In genomic region chr14:110021812-110022211, GRCm38 (mm10) we compare ENCODE assay signal across 21 mouse cellular contexts.
"Had no signal": no experiment of that assay in that cellular context is flagged by ENCODE, and none has a peak within 500 bp of the region (broad histone marks: within the 10 kb centered on the region; RNA-seq: fewer than 3 reads in every experiment).

No protein-coding gene starts in this region.

- H3K4me3 ChIP-seq: heart, adult 2 months; heart, embryonic 13.5 days; heart, embryonic 15.5 days; hindbrain, embryonic 10.5 days; hindbrain, embryonic 12.5 days; intestine, embryonic 15.5 days; limb, embryonic 13.5 days; limb, embryonic 15.5 days; liver, embryonic 12.5 days had no signal

- H3K27me3 ChIP-seq: heart, embryonic 13.5 days; heart, embryonic 15.5 days; hindbrain, embryonic 12.5 days; intestine, embryonic 15.5 days; limb, embryonic 13.5 days; limb, embryonic 15.5 days; liver, embryonic 12.5 days had no signal

- DNase-seq: gastrocnemius, postnatal 25 days; heart, adult 11 months; heart, adult 2 months; heart, postnatal 14 days; heart, postnatal 36 days; kidney, adult 18-20 months; kidney, adult 8-10 months; kidney, postnatal 10 days; kidney, postnatal 25 days; kidney, postnatal 4 days; layer of hippocampus, adult 9-11 months; layer of hippocampus, postnatal 36 days; left cerebral cortex, postnatal 4 days had no signal

- H3K36me3 ChIP-seq: heart, embryonic 13.5 days; heart, embryonic 15.5 days; hindbrain, embryonic 10.5 days; hindbrain, embryonic 12.5 days; intestine, embryonic 15.5 days; limb, embryonic 13.5 days; limb, embryonic 15.5 days; liver, embryonic 12.5 days had no signal
